Mouse (Mus musculus): ENCODE measurements around the gene Spata31d1d. TPM values are rescaled to one million over a fixed set of nuclear protein-coding genes. Genes with fewer than 3 reads are reported as not detected.

The Spata31d1d gene
- polyA plus RNA-seq, 1 experiment from 2014 or later: not detected

Other genes starting within 250 kb of the Spata31d1d start
- gene Agtpbp1, start 146.5 kb downstream of the Spata31d1d start, polyA plus RNA-seq (2015; fragmentation: Nextera tagmentation; extraction: Ambion mirVana): 15.7 and 15.8 TPM in 2 replicates
- gene Naa35, start 146.5 kb downstream of the Spata31d1d start, polyA plus RNA-seq (2015; fragmentation: Nextera tagmentation; extraction: Ambion mirVana): 67.4 and 70.6 TPM in 2 replicates
- 81.8 and 86.9 TPM in 2 replicates for gene Golm1, start 55.9 kb downstream of the Spata31d1d start, polyA plus RNA-seq (2015; fragmentation: Nextera tagmentation; extraction: Ambion mirVana)
- gene 4921517D22Rik, start 37.6 kb downstream of the Spata31d1d start, polyA plus RNA-seq (2015; fragmentation: Nextera tagmentation; extraction: Ambion mirVana): not detected in 2 replicates
- gene Spata31d1a, start 21.4 kb downstream of the Spata31d1d start, polyA plus RNA-seq (2015; fragmentation: Nextera tagmentation; extraction: Ambion mirVana): 0.03 TPM in 1 of 2 replicates, not detected in the other
- gene Spata31d1b, start 19.5 kb downstream of the Spata31d1d start, polyA plus RNA-seq (2015; fragmentation: Nextera tagmentation; extraction: Ambion mirVana): not detected in 2 replicates
- not detected in 2 replicates for gene 1700014D04Rik, start 15.0 kb upstream of the Spata31d1d start, polyA plus RNA-seq (2015; fragmentation: Nextera tagmentation; extraction: Ambion mirVana)
- 114 and 117 TPM in 2 replicates for gene Isca1, start 38.1 kb upstream of the Spata31d1d start, polyA plus RNA-seq (2015; fragmentation: Nextera tagmentation; extraction: Ambion mirVana)
- not detected in 2 replicates for gene Gm49354, start 50.5 kb upstream of the Spata31d1d start, polyA plus RNA-seq (2015; fragmentation: Nextera tagmentation; extraction: Ambion mirVana)
- 41.7 and 43.6 TPM in 2 replicates for gene Tut7, start 91.4 kb upstream of the Spata31d1d start, polyA plus RNA-seq (2015; fragmentation: Nextera tagmentation; extraction: Ambion mirVana)

All from intestine, embryonic 15.5 days (tissue).